ENCODE assay signal across 12 mouse cellular contexts in genomic region chr9:9083441-9083840, GRCm38 (mm10).
DNase-seq lines count a peak whose midpoint lies in the region; ATAC-seq and TF ChIP-seq lines count a peak whose summit lies in the region.
"Had no signal": no experiment of that assay in that cellular context is flagged by ENCODE, and none has a peak within 500 bp of the region (broad histone marks: within the 10 kb centered on the region; RNA-seq: fewer than 3 reads in every experiment).

No protein-coding gene starts in this region.

- H3K36me3 ChIP-seq in embryonic facial prominence, embryonic 12.5 days: no peaks in the 10 kb centered on the region
- no peaks in the 10 kb centered on the region for H3K36me3 ChIP-seq in embryonic facial prominence, embryonic 10.5 days (replicated peaks)
- H3K36me3 ChIP-seq in midbrain, postnatal 0 days (ENCODE audit: insufficient read depth, low read length): no peaks in the 10 kb centered on the region
- no peaks in the 10 kb centered on the region for H3K36me3 ChIP-seq in midbrain, embryonic 11.5 days (ENCODE audit: control insufficient read depth, insufficient read depth, low read length)
- no peaks in the 10 kb centered on the region for H3K36me3 ChIP-seq in intestine, embryonic 15.5 days
- H3K36me3 ChIP-seq in hindbrain, embryonic 14.5 days (replicated peaks; ENCODE audit: control insufficient read depth, insufficient read depth): no peaks in the 10 kb centered on the region
- H3K36me3 ChIP-seq: neural tube, embryonic 13.5 days; stomach, embryonic 15.5 days had no signal

- no peaks in the 10 kb centered on the region for H3K9me3 ChIP-seq in embryonic facial prominence, embryonic 12.5 days
- no peaks in the 10 kb centered on the region for H3K9me3 ChIP-seq in embryonic facial prominence, embryonic 10.5 days
- H3K9me3 ChIP-seq in midbrain, postnatal 0 days (ENCODE audit: low read length): no peaks in the 10 kb centered on the region
- no peaks in the 10 kb centered on the region for H3K9me3 ChIP-seq in midbrain, embryonic 11.5 days (ENCODE audit: control insufficient read depth, low read length)
- H3K9me3 ChIP-seq in intestine, embryonic 15.5 days: no peaks in the 10 kb centered on the region
- no peaks in the 10 kb centered on the region for H3K9me3 ChIP-seq in hindbrain, embryonic 14.5 days (ENCODE audit: control insufficient read depth, low read length)
- H3K9me3 ChIP-seq: megakaryocyte, embryonic 14.5 days; neural tube, embryonic 13.5 days; stomach, embryonic 15.5 days had no signal

- no peak overlapping the region for H3K9ac ChIP-seq in embryonic facial prominence, embryonic 12.5 days
- H3K9ac ChIP-seq in midbrain, postnatal 0 days (replicated peaks; ENCODE audit: low read length, poor library complexity, severe bottlenecking): no peak overlapping the region
- H3K9ac ChIP-seq in midbrain, embryonic 11.5 days (ENCODE audit: low read length): no peak overlapping the region
- no peak overlapping the region for H3K9ac ChIP-seq in intestine, embryonic 15.5 days
- no peak overlapping the region for H3K9ac ChIP-seq in hindbrain, embryonic 14.5 days
- H3K9ac ChIP-seq: neural tube, embryonic 13.5 days; stomach, embryonic 15.5 days had no signal

- H3K4me3 ChIP-seq in embryonic facial prominence, embryonic 12.5 days: no peak overlapping the region
- H3K4me3 ChIP-seq in embryonic facial prominence, embryonic 10.5 days: no peak overlapping the region
- H3K4me3 ChIP-seq in midbrain, postnatal 0 days (ENCODE audit: low read depth, low read length): no peak overlapping the region
- H3K4me3 ChIP-seq in midbrain, embryonic 11.5 days (ENCODE audit: low read depth, low read length): no peak overlapping the region
- no peak overlapping the region for H3K4me3 ChIP-seq in intestine, embryonic 15.5 days (replicated peaks)
- no peak overlapping the region for H3K4me3 ChIP-seq in hindbrain, embryonic 14.5 days (replicated peaks; ENCODE audit: low read length)
- H3K4me3 ChIP-seq: megakaryocyte, embryonic 14.5 days; neural tube, embryonic 13.5 days; stomach, embryonic 15.5 days had no signal

- no peak overlapping the region for H3K4me2 ChIP-seq in embryonic facial prominence, embryonic 12.5 days (replicated peaks)
- H3K4me2 ChIP-seq in midbrain, postnatal 0 days (ENCODE audit: low read depth, low read length, poor library complexity, severe bottlenecking): no peak overlapping the region
- H3K4me2 ChIP-seq in midbrain, embryonic 11.5 days: no peak overlapping the region
- no peak overlapping the region for H3K4me2 ChIP-seq in intestine, embryonic 15.5 days (replicated peaks)
- H3K4me2 ChIP-seq in hindbrain, embryonic 14.5 days (replicated peaks): no peak overlapping the region
- H3K4me2 ChIP-seq: neural tube, embryonic 13.5 days; stomach, embryonic 15.5 days had no signal

- WGBS in embryonic facial prominence, embryonic 12.5 days: 80% methylated on average over 2 of the region's 2 CpGs
- WGBS in embryonic facial prominence, embryonic 10.5 days: 79% methylated on average over 2 of the region's 2 CpGs
- 77% methylated on average over 2 of the region's 2 CpGs for WGBS in midbrain, postnatal 0 days
- 64% methylated on average over 2 of the region's 2 CpGs for WGBS in midbrain, embryonic 11.5 days
- WGBS in intestine, embryonic 15.5 days: 72% methylated on average over 2 of the region's 2 CpGs
- WGBS in hindbrain, embryonic 14.5 days: 81% methylated on average over 2 of the region's 2 CpGs

- TF ChIP-seq CTCF in midbrain, postnatal 0 days (IDR thresholded peaks at IDR 0.05): peak; percentile 43

- H3K27me3 ChIP-seq in embryonic facial prominence, embryonic 12.5 days: no peaks in the 10 kb centered on the region
- no peaks in the 10 kb centered on the region for H3K27me3 ChIP-seq in embryonic facial prominence, embryonic 10.5 days (replicated peaks; ENCODE audit: low read depth, poor library complexity, severe bottlenecking)
- H3K27me3 ChIP-seq in midbrain, postnatal 0 days (ENCODE audit: insufficient read depth, low read length): no peaks in the 10 kb centered on the region
- no peaks in the 10 kb centered on the region for H3K27me3 ChIP-seq in midbrain, embryonic 11.5 days (ENCODE audit: control insufficient read depth, insufficient read depth, low read length)
- no peaks in the 10 kb centered on the region for H3K27me3 ChIP-seq in intestine, embryonic 15.5 days (replicated peaks)
- H3K27me3 ChIP-seq in hindbrain, embryonic 14.5 days (ENCODE audit: control insufficient read depth, insufficient read depth, low read length): no peaks in the 10 kb centered on the region
- H3K27me3 ChIP-seq: megakaryocyte, embryonic 14.5 days; neural tube, embryonic 13.5 days; stomach, embryonic 15.5 days had no signal

- no peak for DNase-seq in embryonic facial prominence, embryonic 10.5 days (ENCODE audit: low spot score)
- DNase-seq in midbrain, postnatal 0 days (ENCODE audit: low spot score): no peak
- no peak for DNase-seq in midbrain, embryonic 11.5 days (ENCODE audit: low spot score, missing footprints)
- DNase-seq in lung, postnatal 36 days: peak; percentile 24
- DNase-seq in hindbrain, embryonic 14.5 days (ENCODE audit: low spot score): no peak
- DNase-seq in MN1 (ENCODE audit: low spot score): no peak

- ATAC-seq in embryonic facial prominence, embryonic 12.5 days (ENCODE audit: insufficient number of reproducible peaks, insufficient read depth, low FRiP score, low TSS enrichment): 0 out of 2 replicates have a peak, but pooled peaks have one; percentile 10
- ATAC-seq in midbrain, postnatal 0 days (ENCODE audit: low FRiP score): no peak
- ATAC-seq in midbrain, embryonic 11.5 days (ENCODE audit: low FRiP score): no peak
- ATAC-seq in intestine, embryonic 15.5 days: peak; percentile 51
- no peak for ATAC-seq in hindbrain, embryonic 14.5 days (ENCODE audit: low FRiP score)
- ATAC-seq: CD4-positive, CD25-positive, alpha-beta regulatory T cell, adult 4 months had no signal

- H3K4me1 ChIP-seq in embryonic facial prominence, embryonic 12.5 days: 0 out of 2 replicates have a peak, but pooled peaks cover 4% of the 10 kb centered on the region
- H3K4me1 ChIP-seq in embryonic facial prominence, embryonic 10.5 days: 0 out of 2 replicates have a peak, but pooled peaks cover 4% of the 10 kb centered on the region
- no peaks in the 10 kb centered on the region for H3K4me1 ChIP-seq in midbrain, postnatal 0 days (ENCODE audit: insufficient read depth, low read length)
- H3K4me1 ChIP-seq in midbrain, embryonic 11.5 days (ENCODE audit: control insufficient read depth, insufficient read depth, low read length): no peaks in the 10 kb centered on the region
- no peaks in the 10 kb centered on the region for H3K4me1 ChIP-seq in intestine, embryonic 15.5 days (replicated peaks)
- no peaks in the 10 kb centered on the region for H3K4me1 ChIP-seq in hindbrain, embryonic 14.5 days (replicated peaks; ENCODE audit: control insufficient read depth, insufficient read depth, low read length)
- H3K4me1 ChIP-seq: megakaryocyte, embryonic 14.5 days; neural tube, embryonic 13.5 days had no signal

- no peak overlapping the region for H3K27ac ChIP-seq in embryonic facial prominence, embryonic 12.5 days
- H3K27ac ChIP-seq in embryonic facial prominence, embryonic 10.5 days (replicated peaks): no peak overlapping the region
- H3K27ac ChIP-seq in midbrain, postnatal 0 days (ENCODE audit: low read depth, low read length): no peak overlapping the region
- no peak overlapping the region for H3K27ac ChIP-seq in midbrain, embryonic 11.5 days (ENCODE audit: low read depth, low read length)
- no peak overlapping the region for H3K27ac ChIP-seq in intestine, embryonic 15.5 days
- no peak overlapping the region for H3K27ac ChIP-seq in hindbrain, embryonic 14.5 days
- H3K27ac ChIP-seq: neural tube, embryonic 13.5 days; stomach, embryonic 15.5 days had no signal

Comparison
In these comparisons a context has a peak if more than half of its experiments do, and no peak if none do; other contexts are left out.
1. ATAC-seq: peak in embryonic facial prominence, embryonic 12.5 days (single experiment) and intestine, embryonic 15.5 days (single experiment); none in midbrain, postnatal 0 days (single experiment), midbrain, embryonic 11.5 days (single experiment) and hindbrain, embryonic 14.5 days (single experiment).